ENCODE assay signal across 14 mouse cellular contexts in the genomic region with DNA sequence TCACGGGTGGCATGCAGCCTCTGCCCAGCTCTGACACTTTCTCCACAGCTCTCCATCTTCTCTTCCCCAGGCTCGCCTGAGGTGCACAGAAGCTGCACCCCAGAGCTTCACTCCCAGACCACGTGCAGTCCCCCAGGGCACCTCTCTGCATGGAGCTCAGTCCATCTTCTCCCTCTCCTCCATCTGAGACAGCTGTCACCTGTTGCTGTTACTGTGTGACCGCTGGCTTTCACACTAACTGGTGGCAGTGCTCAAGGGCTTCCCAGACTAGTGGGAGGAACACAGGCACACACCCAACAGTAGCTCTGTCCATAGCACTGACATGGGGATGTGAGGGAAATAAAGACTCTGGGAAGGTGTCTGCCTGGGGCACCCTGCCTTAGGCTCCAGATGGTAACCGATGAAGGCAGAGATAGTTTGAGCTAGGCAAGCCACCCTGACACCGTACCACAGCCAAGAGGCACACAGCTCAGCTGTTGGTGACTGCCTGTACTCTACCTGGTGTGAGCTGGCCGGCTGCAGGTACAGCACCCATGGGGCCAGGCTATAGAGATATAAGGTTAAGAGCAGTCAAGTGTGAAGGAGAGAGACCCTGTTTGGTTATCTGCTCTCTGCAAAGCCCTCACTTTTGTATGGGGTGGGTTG.
DNase-seq lines count a peak whose midpoint lies in the region; ATAC-seq and TF ChIP-seq lines count a peak whose summit lies in the region.
"Had no signal": no experiment of that assay in that cellular context is flagged by ENCODE, and none has a peak within 500 bp of the region (broad histone marks: within the 10 kb centered on the region; RNA-seq: fewer than 3 reads in every experiment).

No protein-coding gene starts in this region.

- WGBS in heart, embryonic 13.5 days: 71% methylated on average over 7 of the region's 7 CpGs
- WGBS in lung, embryonic 15.5 days: 75% methylated on average over 7 of the region's 7 CpGs
- 77% methylated on average over 7 of the region's 7 CpGs for WGBS in lung, postnatal 0 days
- 65% methylated on average over 7 of the region's 7 CpGs for WGBS in macrophage (ENCODE audit: missing documents)

- no peak for TF ChIP-seq CTCF in lung, postnatal 0 days (IDR thresholded peaks at IDR 0.05)
- no peak for TF ChIP-seq CTCF in embryonic fibroblast, embryonic 13.5 days (IDR thresholded peaks at IDR 0.05; ENCODE audit: borderline replicate concordance, insufficient read depth, low read length)

- H3K4me3 ChIP-seq in heart, embryonic 13.5 days: no peak overlapping the region
- no peak overlapping the region for H3K4me3 ChIP-seq in lung, embryonic 15.5 days
- no peak overlapping the region for H3K4me3 ChIP-seq in lung, postnatal 0 days (ENCODE audit: low read depth, low read length)
- H3K4me3 ChIP-seq in embryonic fibroblast, embryonic 13.5 days (ENCODE audit: insufficient read depth, low read length): no peak overlapping the region
- no peak overlapping the region for H3K4me3 ChIP-seq in macrophage (ENCODE audit: inconsistent target)
- H3K4me3 ChIP-seq: hindbrain, embryonic 13.5 days; neural tube, embryonic 15.5 days had no signal

- peaks cover 46% of the 10 kb centered on the region for H3K4me1 ChIP-seq in heart, embryonic 13.5 days
- peaks cover 34% of the 10 kb centered on the region for H3K4me1 ChIP-seq in lung, embryonic 15.5 days
- H3K4me1 ChIP-seq in lung, postnatal 0 days (ENCODE audit: insufficient read depth, low read depth, low read length): peaks cover 23% of the 10 kb centered on the region
- H3K4me1 ChIP-seq in embryonic fibroblast, embryonic 13.5 days (ENCODE audit: control insufficient read depth, insufficient read depth, low read length): peaks cover 31% of the 10 kb centered on the region

- H3K9ac ChIP-seq in heart, embryonic 13.5 days: 0 out of 2 replicates have a peak overlapping the region, but pooled peaks have one; percentile 24
- H3K9ac ChIP-seq in lung, embryonic 15.5 days: no peak overlapping the region
- no peak overlapping the region for H3K9ac ChIP-seq in lung, postnatal 0 days (replicated peaks; ENCODE audit: low read depth)
- H3K9ac ChIP-seq: hindbrain, embryonic 13.5 days; neural tube, embryonic 15.5 days had no signal

- no peak for ATAC-seq in heart, embryonic 13.5 days (ENCODE audit: extremely low read depth, insufficient number of reproducible peaks, low FRiP score, low TSS enrichment)
- no peak for ATAC-seq in lung, embryonic 15.5 days (ENCODE audit: borderline replicate concordance, extremely low read depth, low FRiP score, low TSS enrichment)
- ATAC-seq in lung, postnatal 0 days: no peak
- ATAC-seq: midbrain, embryonic 16.5 days; Patski had no signal

- intact Hi-C loops in left cerebral cortex, postnatal 4 days (cut with DNase I): no loop called here

- H3K9me3 ChIP-seq in heart, embryonic 13.5 days: no peaks in the 10 kb centered on the region
- no peaks in the 10 kb centered on the region for H3K9me3 ChIP-seq in lung, embryonic 15.5 days
- H3K9me3 ChIP-seq in lung, postnatal 0 days (ENCODE audit: low read length): no peaks in the 10 kb centered on the region
- H3K9me3 ChIP-seq: hindbrain, embryonic 13.5 days; neural tube, embryonic 15.5 days had no signal

- H3K27ac ChIP-seq in heart, embryonic 13.5 days (replicated peaks): peak overlapping the region; percentile 91
- peak overlapping the region; percentile 92; the same call in 1 of the 2 replicates for H3K27ac ChIP-seq in lung, embryonic 15.5 days
- H3K27ac ChIP-seq in lung, postnatal 0 days (ENCODE audit: low read length): no peak overlapping the region
- 0 out of 2 replicates have a peak overlapping the region, but pooled peaks have one; percentile 86 for H3K27ac ChIP-seq in embryonic fibroblast, embryonic 13.5 days (ENCODE audit: insufficient read depth, low read length)
- peak overlapping the region; percentile 100 for H3K27ac ChIP-seq in macrophage
- H3K27ac ChIP-seq: hindbrain, embryonic 13.5 days; neural tube, embryonic 15.5 days had no signal

- no peak for TF ChIP-seq EP300 in lung, postnatal 0 days (IDR thresholded peaks at IDR 0.05)

- TF ChIP-seq POLR2A in embryonic fibroblast, embryonic 13.5 days (IDR thresholded peaks at IDR 0.05; ENCODE audit: low read depth, low read length): no peak

- no peaks in the 10 kb centered on the region for H3K36me3 ChIP-seq in heart, embryonic 13.5 days
- no peaks in the 10 kb centered on the region for H3K36me3 ChIP-seq in lung, embryonic 15.5 days
- no peaks in the 10 kb centered on the region for H3K36me3 ChIP-seq in lung, postnatal 0 days (ENCODE audit: insufficient read depth, low read length)
- no peaks in the 10 kb centered on the region for H3K36me3 ChIP-seq in macrophage (ENCODE audit: inconsistent target)
- H3K36me3 ChIP-seq: hindbrain, embryonic 13.5 days; neural tube, embryonic 15.5 days had no signal

- no peaks in the 10 kb centered on the region for H3K27me3 ChIP-seq in heart, embryonic 13.5 days (replicated peaks)
- no peaks in the 10 kb centered on the region for H3K27me3 ChIP-seq in lung, embryonic 15.5 days
- H3K27me3 ChIP-seq in lung, postnatal 0 days (replicated peaks; ENCODE audit: insufficient read depth, low read length): no peaks in the 10 kb centered on the region
- H3K27me3 ChIP-seq: neural tube, embryonic 15.5 days; Patski had no signal

- H3K4me2 ChIP-seq in heart, embryonic 13.5 days: no peak overlapping the region
- no peak overlapping the region for H3K4me2 ChIP-seq in lung, embryonic 15.5 days
- H3K4me2 ChIP-seq in lung, postnatal 0 days (replicated peaks; ENCODE audit: low read depth, low read length): no peak overlapping the region
- H3K4me2 ChIP-seq: hindbrain, embryonic 13.5 days; neural tube, embryonic 15.5 days had no signal

- no peaks in the 10 kb centered on the region for H3K79me2 ChIP-seq in macrophage (ENCODE audit: inconsistent target)

- no peak for DNase-seq in heart, adult 18-20 months
- no peak for DNase-seq in lung, postnatal 0 days (ENCODE audit: low spot score)
- DNase-seq in left cerebral cortex, postnatal 4 days: no peak
- DNase-seq: adrenal gland, adult 8-10 months; lung, postnatal 10 days; right cerebral cortex, adult 18-20 months had no signal
